Mouse (Mus musculus): ENCODE measurements around the gene Asap3.

- TF ChIP-seq CTCF (IDR thresholded peaks at IDR 0.05; ENCODE audit: extremely low read depth, insufficient read depth, low read length) (no peak), POLR2A (IDR thresholded peaks at IDR 0.05; ENCODE audit: extremely low read depth, insufficient read depth, low read length) (no peak)
Measured at GRCm38 (mm10) chr4:136238669-136239068, 32.5 kb downstream of the Asap3 start.

Data from cortical plate, adult 2 months (tissue).